Mouse (Mus musculus): Measurements from ENCODE around the gene Abce1. TPM values are rescaled to one million over a fixed set of nuclear protein-coding genes. Genes with fewer than 3 reads are reported as not detected.
"Not testable (repeated sequence)": the region's sequence is repeated elsewhere in the genome, so short reads cannot be mapped to it uniquely, and the experiment has no call there.

Abce1 gene
- total RNA-seq, 2 experiments from 2014 or later = 65.0 to 66.9 TPM

- DNase-seq (ENCODE audit: extremely low spot score in 1 of 2, low spot score in 2 of 2) = no peak
- Histone ChIP-seq H3K4me3 (peak overlapping the region; percentile 43), H3K27ac (no peak overlapping the region)
- no peak for TF ChIP-seq CTCF (IDR thresholded peaks at IDR 0.05)
- intact Hi-C loops (cut with DNase I) = no loop called here
Observed at GRCm38 (mm10) chr8:79680965-79681364, 30.6 kb downstream of the Abce1 start.

- TF ChIP-seq CTCF (IDR thresholded peaks at IDR 0.05) = no peak
- Histone ChIP-seq H3K4me3 (peak overlapping the region; percentile 43), H3K27ac (no peak overlapping the region)
- peak; percentile 20 to 23 for DNase-seq (ENCODE audit: extremely low spot score in 1 of 2, low spot score in 2 of 2)
- intact Hi-C loops (cut with DNase I) = no loop called here
Observed at GRCm38 (mm10) chr8:79680555-79680954, 31.0 kb downstream of the Abce1 start.

DNA sequence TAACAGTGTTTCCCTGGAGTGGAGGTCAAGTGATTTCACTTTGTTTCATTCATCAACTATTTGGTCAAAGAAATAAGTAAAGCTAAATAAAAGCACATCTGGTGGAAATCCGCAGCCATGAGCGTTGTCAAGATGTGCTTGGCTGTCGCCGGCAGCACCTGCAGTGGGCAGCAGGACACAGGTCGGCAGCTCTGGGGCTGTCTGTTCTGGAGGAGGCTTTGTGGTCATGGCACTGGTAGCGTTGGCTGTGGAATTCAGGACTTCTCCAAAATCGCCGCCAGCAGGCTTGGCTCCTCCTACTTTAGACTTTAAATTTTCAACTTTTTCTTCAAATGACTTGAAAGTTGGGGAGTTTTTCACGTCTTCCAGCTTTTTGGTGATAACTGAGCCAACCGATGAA is 31.5 kb downstream of the Abce1 start:
- H3K4me3 ChIP-seq = peak overlapping the region; percentile 43
- DNase-seq (ENCODE audit: extremely low spot score in 1 of 2, low spot score in 2 of 2); intact Hi-C loops (cut with DNase I); H3K27ac ChIP-seq: not testable (repeated sequence)

- H3K27ac ChIP-seq = no peak overlapping the region
- TF ChIP-seq CTCF (IDR thresholded peaks at IDR 0.05) = no peak
- no peak for DNase-seq (ENCODE audit: extremely low spot score in 1 of 2, low spot score in 2 of 2)
- no peak overlapping the region for H3K4me3 ChIP-seq
- intact Hi-C loops (cut with DNase I) = no loop called here
Observed at GRCm38 (mm10) chr8:79679005-79679404, 32.5 kb downstream of the Abce1 start.

DNA sequence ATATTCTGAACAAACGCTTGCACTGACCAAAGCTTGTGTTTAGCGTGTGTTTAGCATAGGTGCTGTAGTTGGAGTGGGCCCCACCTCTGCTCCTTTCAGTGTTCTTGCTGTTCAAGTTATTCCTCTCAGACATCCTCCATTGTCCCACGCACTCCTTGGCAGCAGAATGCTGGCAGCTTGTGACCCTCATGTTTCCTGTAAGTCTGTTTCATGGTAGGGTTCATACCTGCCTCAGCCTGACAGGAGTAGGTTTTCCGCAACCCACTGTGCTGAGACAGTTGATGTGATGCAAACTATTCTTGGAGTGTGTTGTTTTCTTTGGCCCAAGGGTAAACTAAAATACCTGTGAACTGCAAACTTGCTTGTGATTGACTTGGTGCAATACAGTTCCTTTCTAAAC is 35.1 kb downstream of the Abce1 start:
- DNase-seq (ENCODE audit: extremely low spot score in 1 of 2, low spot score in 2 of 2) = no peak

GRCm38 (mm10) chr8:79658715-79659114 is 52.8 kb downstream of the Abce1 start:
- DNase-seq (ENCODE audit: extremely low spot score in 1 of 2, low spot score in 2 of 2); H3K27ac ChIP-seq; H3K4me3 ChIP-seq; intact Hi-C loops (cut with DNase I): not testable (repeated sequence)

More for the DNA sequence above, 35.1 kb downstream of the Abce1 start:
- Histone ChIP-seq H3K4me3 (no peak overlapping the region), H3K27ac (no peak overlapping the region)
- intact Hi-C loops (cut with DNase I) = no loop called here
- no peak for TF ChIP-seq CTCF (IDR thresholded peaks at IDR 0.05)

DNA sequence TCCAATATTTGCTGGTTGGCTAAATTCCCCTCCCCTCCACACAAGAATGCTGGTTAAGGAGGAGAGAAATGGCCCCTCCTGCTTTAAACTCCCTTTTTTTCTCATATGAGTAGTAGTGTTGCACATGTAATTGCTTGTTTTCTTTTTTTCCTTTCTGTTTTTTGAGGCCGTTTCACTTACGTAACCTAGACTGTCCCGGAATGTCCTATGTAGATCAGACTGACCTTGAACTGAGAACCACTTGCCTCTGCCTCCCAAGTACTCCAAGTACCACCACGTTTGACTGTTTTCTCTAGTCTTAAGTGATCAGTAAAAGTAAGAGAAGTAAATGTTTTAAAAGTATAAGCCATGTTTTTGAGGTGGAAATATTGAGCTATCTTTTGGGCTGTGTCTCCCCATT is 57.8 kb downstream of the Abce1 start:
- no peak overlapping the region for H3K4me3 ChIP-seq
- TF ChIP-seq CTCF (IDR thresholded peaks at IDR 0.05) = no peak
- no peak overlapping the region for H3K27ac ChIP-seq
- intact Hi-C loops (cut with DNase I) = no loop called here
- no peak for DNase-seq (ENCODE audit: extremely low spot score in 1 of 2, low spot score in 2 of 2)

DNA sequence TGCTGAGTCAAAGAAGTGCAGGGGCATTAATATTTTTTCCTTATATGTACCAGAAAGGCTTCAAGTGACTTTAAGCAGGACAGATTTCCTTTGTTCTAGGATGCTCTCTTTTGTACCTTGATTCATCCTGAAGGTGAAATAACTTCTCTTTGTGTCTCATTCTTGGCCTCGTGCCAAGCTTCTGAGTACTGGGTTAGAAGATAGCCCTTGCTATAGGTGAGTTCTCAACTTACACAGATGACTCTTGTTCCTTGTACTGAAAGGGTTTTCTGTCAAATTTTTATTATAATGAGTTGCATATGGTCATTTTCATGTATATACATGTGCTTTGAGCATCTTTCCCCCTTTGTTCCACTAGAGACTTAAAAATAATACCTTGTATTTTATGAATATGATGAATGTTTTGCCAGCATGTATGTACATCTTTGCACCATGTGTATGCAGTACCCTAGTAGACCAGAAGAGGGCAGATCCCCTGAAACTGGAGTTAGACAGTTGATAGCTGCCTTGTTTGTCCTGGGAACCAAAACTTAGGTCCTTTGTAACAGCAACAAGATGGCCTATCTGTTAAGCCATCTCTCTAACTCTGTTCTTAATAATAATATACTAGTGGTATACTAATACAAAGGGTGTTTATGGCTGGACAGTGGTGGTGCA is 61.3 kb downstream of the Abce1 start:
- DNase-seq (ENCODE audit: extremely low spot score in 1 of 2, low spot score in 2 of 2) = no peak
- intact Hi-C loops (cut with DNase I) = no loop called here

DNA sequence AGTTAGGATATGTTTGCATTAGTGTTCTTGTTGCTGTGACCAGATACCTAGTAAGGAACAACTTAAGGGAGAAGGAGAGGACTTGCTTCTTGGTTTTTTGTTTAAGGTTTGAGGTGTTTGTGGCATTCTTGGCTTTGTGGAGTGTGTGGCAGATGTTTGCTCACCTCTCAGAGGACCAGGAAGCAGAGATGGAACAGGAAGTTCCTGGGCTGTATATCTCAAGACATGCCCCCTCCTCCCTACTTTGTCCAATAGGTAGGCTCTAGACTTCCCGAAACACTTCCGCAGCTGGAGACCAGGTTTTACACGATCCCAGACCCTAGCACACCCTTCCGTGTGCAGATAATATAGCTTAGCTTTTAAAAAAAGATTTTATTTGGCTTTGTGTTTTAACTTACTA is 62.0 kb downstream of the Abce1 start:
- Histone ChIP-seq H3K4me3 (no peak overlapping the region), H3K27ac (no peak overlapping the region)
- DNase-seq (ENCODE audit: extremely low spot score in 1 of 2, low spot score in 2 of 2) = no peak
- intact Hi-C loops (cut with DNase I) = no loop called here
- TF ChIP-seq CTCF (IDR thresholded peaks at IDR 0.05) = no peak

More for the DNA sequence above, 61.3 kb downstream of the Abce1 start:
- no peak overlapping the region for H3K4me3 ChIP-seq
- H3K27ac ChIP-seq = no peak overlapping the region
- peak; percentile 59 for TF ChIP-seq CTCF (IDR thresholded peaks at IDR 0.05)

- intact Hi-C loops (cut with DNase I) = no loop called here
- no peak overlapping the region for H3K27ac ChIP-seq
- peak overlapping the region; percentile 91 for H3K4me3 ChIP-seq
- no peak for TF ChIP-seq CTCF (IDR thresholded peaks at IDR 0.05)
- DNase-seq (ENCODE audit: extremely low spot score in 1 of 2, low spot score in 2 of 2) = no peak
Observed at GRCm38 (mm10) chr8:79641119-79641518, 70.4 kb downstream of the Abce1 start.

- TF ChIP-seq CTCF (IDR thresholded peaks at IDR 0.05) = peak; percentile 28
- intact Hi-C loops (cut with DNase I) = loop anchor here (1.0 to 5.0 kb wide), 3 partner anchors 71 to 346 kb away; partner anchors contain the start of genes Abce1, Anapc10, Mmaa and Smad1
- DNase-seq (ENCODE audit: extremely low spot score in 1 of 2, low spot score in 2 of 2) = peak; percentile 63 to 67
- H3K4me3 ChIP-seq = peak within 1 kb of the TSS; percentile 91
- peak within 1 kb of the TSS; percentile 97 for H3K27ac ChIP-seq
Observed at GRCm38 (mm10) chr8:79639586-79640451, 71.7 kb downstream of the Abce1 start, which contains the start of gene Otud4. Gene Otud4, plus strand, starts transcription at chr8:79639618.
